Mouse (Mus musculus): ENCODE data around the gene Lancl1. TPM values are rescaled to one million over a fixed set of nuclear protein-coding genes. Genes with fewer than 3 reads are reported as not detected.

Gene Lancl1
- total RNA-seq (2021) (10 to 100 TPM; 33.8 to 34.9 TPM), polyA plus RNA-seq (2012; rRNA removed) (52.0 and 53.6 TPM in 2 replicates)
- long read RNA-seq, full-length matches to known transcripts, result 19 of 25 reads
- long read RNA-seq, partial matches to known transcripts, result 3 of 25 reads
- long read RNA-seq, other reads (novel, unspliced or antisense), result 3 of 25 reads

GRCm38 (mm10) chr1:67038246-67038987, at the start of gene Lancl1:
Gene Lancl1 (minus strand): TSS chr1:67038872.
- Histone ChIP-seq H3K4me1 (ENCODE audit: control insufficient read depth, insufficient read depth, low read length) (peaks cover 4% of the 10 kb centered on the region), H3K27ac (peak within 1 kb of the TSS; percentile 71), H3K36me3 (ENCODE audit: control insufficient read depth, insufficient read depth, low read length) (no peaks in the 10 kb centered on the region), H3K9ac (ENCODE audit: low read depth, low read length) (peak within 1 kb of the TSS; percentile 96), H3K4me3 (peak within 1 kb of the TSS; percentile 88), H3K79me2 (replicated peaks; ENCODE audit: control insufficient read depth, insufficient read depth, low read length) (no peaks in the 10 kb centered on the region), H3K27me3 (ENCODE audit: control insufficient read depth, insufficient read depth, low read length) (no peaks in the 10 kb centered on the region)
- intact Hi-C loops (cut with DNase I), result loop anchor here (10.0 kb wide), 1 partner anchor 334 kb away; the partner anchor contains the start of gene Rpe
- DNase-seq, result peak; percentile 91 to 92
- under 1% methylated on average over 47 of the region's 47 CpGs for WGBS
- peak; percentile 66 for TF ChIP-seq POLR2A (IDR thresholded peaks at IDR 0.05; ENCODE audit: insufficient read depth, low read depth, low read length)
- no peak for TF ChIP-seq EP300 (IDR thresholded peaks at IDR 0.05; ENCODE audit: insufficient read depth, low read depth, low read length)
- no peak for TF ChIP-seq CTCF (IDR thresholded peaks at IDR 0.05)

GRCm38 (mm10) chr1:67079146-67079545, 40.5 kb upstream of the Lancl1 start:
- DNase-seq, result no peak
- TF ChIP-seq CTCF (IDR thresholded peaks at IDR 0.05), result no peak
- no peak for TF ChIP-seq POLR2A (IDR thresholded peaks at IDR 0.05; ENCODE audit: insufficient read depth, low read depth, low read length)
- no peak for TF ChIP-seq EP300 (IDR thresholded peaks at IDR 0.05; ENCODE audit: insufficient read depth, low read depth, low read length)
- Histone ChIP-seq H3K4me3 (no peak overlapping the region), H3K27ac (no peak overlapping the region), H3K9ac (ENCODE audit: low read depth, low read length) (no peak overlapping the region), H3K79me2 (replicated peaks; ENCODE audit: control insufficient read depth, insufficient read depth, low read length) (no peaks in the 10 kb centered on the region), H3K4me1 (ENCODE audit: control insufficient read depth, insufficient read depth, low read length) (no peaks in the 10 kb centered on the region), H3K27me3 (ENCODE audit: control insufficient read depth, insufficient read depth, low read length) (no peaks in the 10 kb centered on the region), H3K36me3 (ENCODE audit: control insufficient read depth, insufficient read depth, low read length) (no peaks in the 10 kb centered on the region)
- intact Hi-C loops (cut with DNase I), result no loop called here
- 65% methylated on average over 7 of the region's 7 CpGs for WGBS

- intact Hi-C loops (cut with DNase I), result no loop called here
- no peak overlapping the region for H3K4me3 ChIP-seq
- TF ChIP-seq CTCF (IDR thresholded peaks at IDR 0.05) (no peak), POLR2A (IDR thresholded peaks at IDR 0.05; ENCODE audit: insufficient read depth, low read depth, low read length) (no peak), EP300 (IDR thresholded peaks at IDR 0.05; ENCODE audit: insufficient read depth, low read depth, low read length) (no peak)
- WGBS, result 64% methylated on average over 2 of the region's 2 CpGs
- H3K79me2 ChIP-seq (replicated peaks; ENCODE audit: control insufficient read depth, insufficient read depth, low read length), result no peaks in the 10 kb centered on the region
- no peak overlapping the region for H3K9ac ChIP-seq (ENCODE audit: low read depth, low read length)
- DNase-seq, result no peak
- H3K27ac ChIP-seq, result no peak overlapping the region
- no peaks in the 10 kb centered on the region for H3K36me3 ChIP-seq (ENCODE audit: control insufficient read depth, insufficient read depth, low read length)
- H3K27me3 ChIP-seq (ENCODE audit: control insufficient read depth, insufficient read depth, low read length), result no peaks in the 10 kb centered on the region
- H3K4me1 ChIP-seq (ENCODE audit: control insufficient read depth, insufficient read depth, low read length), result no peaks in the 10 kb centered on the region
Measured at GRCm38 (mm10) chr1:67078666-67079065, 40.0 kb upstream of the Lancl1 start.

- WGBS, result 60% methylated on average over 2 of the region's 2 CpGs
- intact Hi-C loops (cut with DNase I), result no loop called here
- no peaks in the 10 kb centered on the region for H3K36me3 ChIP-seq (ENCODE audit: control insufficient read depth, insufficient read depth, low read length)
- no peak for DNase-seq
- H3K79me2 ChIP-seq (replicated peaks; ENCODE audit: control insufficient read depth, insufficient read depth, low read length), result no peaks in the 10 kb centered on the region
- H3K27ac ChIP-seq, result no peak overlapping the region
- no peaks in the 10 kb centered on the region for H3K4me1 ChIP-seq (ENCODE audit: control insufficient read depth, insufficient read depth, low read length)
- H3K9ac ChIP-seq (ENCODE audit: low read depth, low read length), result no peak overlapping the region
- TF ChIP-seq EP300 (IDR thresholded peaks at IDR 0.05; ENCODE audit: insufficient read depth, low read depth, low read length) (no peak), POLR2A (IDR thresholded peaks at IDR 0.05; ENCODE audit: insufficient read depth, low read depth, low read length) (no peak), CTCF (IDR thresholded peaks at IDR 0.05) (no peak)
- no peaks in the 10 kb centered on the region for H3K27me3 ChIP-seq (ENCODE audit: control insufficient read depth, insufficient read depth, low read length)
- no peak overlapping the region for H3K4me3 ChIP-seq
Measured at GRCm38 (mm10) chr1:67077739-67078138, 39.1 kb upstream of the Lancl1 start.

GRCm38 (mm10) chr1:67067561-67067960, 28.9 kb upstream of the Lancl1 start:
- Histone ChIP-seq H3K79me2 (replicated peaks; ENCODE audit: control insufficient read depth, insufficient read depth, low read length) (no peaks in the 10 kb centered on the region), H3K4me1 (ENCODE audit: control insufficient read depth, insufficient read depth, low read length) (no peaks in the 10 kb centered on the region), H3K36me3 (ENCODE audit: control insufficient read depth, insufficient read depth, low read length) (no peaks in the 10 kb centered on the region), H3K27me3 (ENCODE audit: control insufficient read depth, insufficient read depth, low read length) (no peaks in the 10 kb centered on the region), H3K4me3 (no peak overlapping the region), H3K27ac (no peak overlapping the region), H3K9ac (ENCODE audit: low read depth, low read length) (no peak overlapping the region)
- TF ChIP-seq EP300 (IDR thresholded peaks at IDR 0.05; ENCODE audit: insufficient read depth, low read depth, low read length) (no peak), CTCF (IDR thresholded peaks at IDR 0.05) (no peak), POLR2A (IDR thresholded peaks at IDR 0.05; ENCODE audit: insufficient read depth, low read depth, low read length) (no peak)
- intact Hi-C loops (cut with DNase I), result loop anchor here (10.0 kb wide), 1 partner anchor 77 kb away; no protein-coding TSS in a partner anchor
- WGBS, result 64% methylated on average over 1 of the region's 1 CpGs
- no peak for DNase-seq

Data from heart, adult 2 months (tissue).